12 mouse cellular contexts compared by ENCODE assay signal in genomic region chr10:44715902-44716301, GRCm38 (mm10).
"Had no signal": no experiment of that assay in that cellular context is flagged by ENCODE, and none has a peak within 500 bp of the region (broad histone marks: within the 10 kb centered on the region; RNA-seq: fewer than 3 reads in every experiment).

No protein-coding gene starts in this region.

- H3K4me1 ChIP-seq: limb, embryonic 15.5 days; liver, embryonic 12.5 days; lung, embryonic 15.5 days; neural tube, embryonic 15.5 days had no signal

- H3K36me3 ChIP-seq: limb, embryonic 15.5 days; liver, embryonic 12.5 days; lung, embryonic 15.5 days; neural tube, embryonic 15.5 days had no signal

- DNase-seq: kidney, postnatal 10 days; kidney, postnatal 4 days; midbrain, embryonic 14.5 days; right cerebral cortex, adult 18-20 months; thymus, adult 18-20 months; thymus, postnatal 14 days had no signal

- H3K9ac ChIP-seq: limb, embryonic 15.5 days; liver, embryonic 12.5 days; lung, embryonic 15.5 days; neural tube, embryonic 15.5 days had no signal

- H3K4me3 ChIP-seq: layer of hippocampus, adult 2 months; limb, embryonic 15.5 days; liver, embryonic 12.5 days; lung, embryonic 15.5 days; myocyte; neural tube, embryonic 15.5 days had no signal

- H3K9me3 ChIP-seq: limb, embryonic 15.5 days; liver, embryonic 12.5 days; lung, embryonic 15.5 days; neural tube, embryonic 15.5 days had no signal

- H3K4me2 ChIP-seq: limb, embryonic 15.5 days; liver, embryonic 12.5 days; lung, embryonic 15.5 days; neural tube, embryonic 15.5 days had no signal

- ATAC-seq: liver, embryonic 12.5 days had no signal

- H3K27me3 ChIP-seq: limb, embryonic 15.5 days; liver, embryonic 12.5 days; lung, embryonic 15.5 days; neural tube, embryonic 15.5 days had no signal

- H3K27ac ChIP-seq: layer of hippocampus, adult 2 months; limb, embryonic 15.5 days; liver, embryonic 12.5 days; lung, embryonic 15.5 days; neural tube, embryonic 15.5 days had no signal
